In genomic region chr10:118765051-118765450, GRCm38 (mm10) we compare ENCODE assay signal across 19 mouse cellular contexts.
DNase-seq lines count a peak whose midpoint lies in the region; ATAC-seq and TF ChIP-seq lines count a peak whose summit lies in the region.
"Had no signal": no experiment of that assay in that cellular context is flagged by ENCODE, and none has a peak within 500 bp of the region (broad histone marks: within the 10 kb centered on the region; RNA-seq: fewer than 3 reads in every experiment).

No protein-coding gene starts in this region.

- WGBS in midbrain, embryonic 11.5 days: 94% methylated on average over 9 of the region's 9 CpGs
- 95% methylated on average over 9 of the region's 9 CpGs for WGBS in midbrain, embryonic 15.5 days
- WGBS in liver, postnatal 0 days (ENCODE audit: insufficient replicate concordance): 75% methylated on average over 9 of the region's 9 CpGs

- no peak for TF ChIP-seq EP300 in liver, postnatal 0 days (IDR thresholded peaks at IDR 0.05; ENCODE audit: low read depth)

- no peaks in the 10 kb centered on the region for H3K27me3 ChIP-seq in midbrain, embryonic 11.5 days (ENCODE audit: control insufficient read depth, insufficient read depth, low read length)
- H3K27me3 ChIP-seq in midbrain, embryonic 15.5 days (replicated peaks): no peaks in the 10 kb centered on the region
- no peaks in the 10 kb centered on the region for H3K27me3 ChIP-seq in liver, postnatal 0 days (ENCODE audit: insufficient read depth, low read length)
- H3K27me3 ChIP-seq: embryonic facial prominence, embryonic 12.5 days; hindbrain, embryonic 15.5 days had no signal

- no peaks in the 10 kb centered on the region for H3K9me3 ChIP-seq in midbrain, embryonic 11.5 days (ENCODE audit: control insufficient read depth, low read length)
- no peaks in the 10 kb centered on the region for H3K9me3 ChIP-seq in midbrain, embryonic 15.5 days
- H3K9me3 ChIP-seq in liver, postnatal 0 days (ENCODE audit: low read length): no peaks in the 10 kb centered on the region
- H3K9me3 ChIP-seq: embryonic facial prominence, embryonic 12.5 days; hindbrain, embryonic 10.5 days; hindbrain, embryonic 15.5 days had no signal

- no peak overlapping the region for H3K9ac ChIP-seq in midbrain, embryonic 11.5 days (ENCODE audit: low read length)
- H3K9ac ChIP-seq in midbrain, embryonic 15.5 days: no peak overlapping the region
- H3K9ac ChIP-seq in liver, postnatal 0 days (replicated peaks): no peak overlapping the region
- H3K9ac ChIP-seq: embryonic facial prominence, embryonic 12.5 days; hindbrain, embryonic 15.5 days had no signal

- TF ChIP-seq CTCF in liver, postnatal 0 days (IDR thresholded peaks at IDR 0.05; ENCODE audit: low read depth): no peak

- H3K36me3 ChIP-seq in midbrain, embryonic 11.5 days (ENCODE audit: control insufficient read depth, insufficient read depth, low read length): no peaks in the 10 kb centered on the region
- no peaks in the 10 kb centered on the region for H3K36me3 ChIP-seq in midbrain, embryonic 15.5 days (replicated peaks)
- no peaks in the 10 kb centered on the region for H3K36me3 ChIP-seq in liver, postnatal 0 days (replicated peaks; ENCODE audit: insufficient read depth, low read length)
- H3K36me3 ChIP-seq: embryonic facial prominence, embryonic 12.5 days; G1E; hindbrain, embryonic 10.5 days; hindbrain, embryonic 15.5 days had no signal

- DNase-seq in heart, adult 11 months: peak; percentile 68
- no peak for DNase-seq in heart, postnatal 25 days (ENCODE audit: low spot score)
- DNase-seq in midbrain, embryonic 11.5 days (ENCODE audit: low spot score, missing footprints): peak; percentile 75
- no peak for DNase-seq in liver, postnatal 0 days
- DNase-seq in MN1 (ENCODE audit: low spot score): no peak
- DNase-seq: adrenal gland, postnatal 10 days; B cell, adult 2 months; cerebellum, adult 11 months; cerebellum, adult 8-10 months; cerebellum, postnatal 14 days; gastrocnemius, postnatal 10 days; heart, postnatal 14 days had no signal

- no peak overlapping the region for H3K4me3 ChIP-seq in midbrain, embryonic 11.5 days (ENCODE audit: low read depth, low read length)
- H3K4me3 ChIP-seq in midbrain, embryonic 15.5 days: no peak overlapping the region
- no peak overlapping the region for H3K4me3 ChIP-seq in liver, postnatal 0 days (ENCODE audit: low read depth, low read length)
- H3K4me3 ChIP-seq: embryonic facial prominence, embryonic 12.5 days; hindbrain, embryonic 10.5 days; hindbrain, embryonic 15.5 days had no signal

- no peak for ATAC-seq in midbrain, embryonic 11.5 days (ENCODE audit: low FRiP score)
- ATAC-seq in midbrain, embryonic 15.5 days (replicated peaks): no peak
- ATAC-seq in liver, postnatal 0 days: no peak
- ATAC-seq in granulocyte monocyte progenitor cell, adult 5-6 weeks (replicated peaks; ENCODE audit: poor library complexity, severe bottlenecking): no peak
- ATAC-seq: forebrain, embryonic 16.5 days had no signal

- no peaks in the 10 kb centered on the region for H3K4me1 ChIP-seq in midbrain, embryonic 11.5 days (ENCODE audit: control insufficient read depth, insufficient read depth, low read length)
- no peaks in the 10 kb centered on the region for H3K4me1 ChIP-seq in midbrain, embryonic 15.5 days
- H3K4me1 ChIP-seq in liver, postnatal 0 days (ENCODE audit: insufficient read depth): peaks cover 14% of the 10 kb centered on the region
- H3K4me1 ChIP-seq: hindbrain, embryonic 10.5 days; hindbrain, embryonic 15.5 days had no signal

- H3K27ac ChIP-seq in midbrain, embryonic 11.5 days (ENCODE audit: low read depth, low read length): no peak overlapping the region
- no peak overlapping the region for H3K27ac ChIP-seq in midbrain, embryonic 15.5 days
- H3K27ac ChIP-seq in liver, postnatal 0 days (ENCODE audit: low read depth): peak overlapping the region; percentile 90
- H3K27ac ChIP-seq: embryonic facial prominence, embryonic 12.5 days; hindbrain, embryonic 10.5 days; hindbrain, embryonic 15.5 days had no signal

- no peak overlapping the region for H3K4me2 ChIP-seq in midbrain, embryonic 11.5 days
- H3K4me2 ChIP-seq in midbrain, embryonic 15.5 days: no peak overlapping the region
- H3K4me2 ChIP-seq in liver, postnatal 0 days (ENCODE audit: low read depth, low read length): no peak overlapping the region
- H3K4me2 ChIP-seq: embryonic facial prominence, embryonic 12.5 days; hindbrain, embryonic 15.5 days had no signal

- intact Hi-C loops in heart, postnatal 25 days (cut with DNase I): no loop called here

Comparison
In these comparisons a context has a peak if more than half of its experiments do, and no peak if none do; other contexts are left out.
1. DNase-seq: peak in heart, adult 11 months (single experiment) and midbrain, embryonic 11.5 days (single experiment); none in heart, postnatal 25 days (single experiment), liver, postnatal 0 days (single experiment) and MN1 (single experiment).